Mouse (Mus musculus): Measurements from ENCODE around the gene Mms19. TPM values are rescaled to one million over a fixed set of nuclear protein-coding genes. Genes with fewer than 3 reads are reported as not detected.

The Mms19 gene
- polyA plus RNA-seq, 1 experiment from 2014 or later, result 27.5 TPM

DNA sequence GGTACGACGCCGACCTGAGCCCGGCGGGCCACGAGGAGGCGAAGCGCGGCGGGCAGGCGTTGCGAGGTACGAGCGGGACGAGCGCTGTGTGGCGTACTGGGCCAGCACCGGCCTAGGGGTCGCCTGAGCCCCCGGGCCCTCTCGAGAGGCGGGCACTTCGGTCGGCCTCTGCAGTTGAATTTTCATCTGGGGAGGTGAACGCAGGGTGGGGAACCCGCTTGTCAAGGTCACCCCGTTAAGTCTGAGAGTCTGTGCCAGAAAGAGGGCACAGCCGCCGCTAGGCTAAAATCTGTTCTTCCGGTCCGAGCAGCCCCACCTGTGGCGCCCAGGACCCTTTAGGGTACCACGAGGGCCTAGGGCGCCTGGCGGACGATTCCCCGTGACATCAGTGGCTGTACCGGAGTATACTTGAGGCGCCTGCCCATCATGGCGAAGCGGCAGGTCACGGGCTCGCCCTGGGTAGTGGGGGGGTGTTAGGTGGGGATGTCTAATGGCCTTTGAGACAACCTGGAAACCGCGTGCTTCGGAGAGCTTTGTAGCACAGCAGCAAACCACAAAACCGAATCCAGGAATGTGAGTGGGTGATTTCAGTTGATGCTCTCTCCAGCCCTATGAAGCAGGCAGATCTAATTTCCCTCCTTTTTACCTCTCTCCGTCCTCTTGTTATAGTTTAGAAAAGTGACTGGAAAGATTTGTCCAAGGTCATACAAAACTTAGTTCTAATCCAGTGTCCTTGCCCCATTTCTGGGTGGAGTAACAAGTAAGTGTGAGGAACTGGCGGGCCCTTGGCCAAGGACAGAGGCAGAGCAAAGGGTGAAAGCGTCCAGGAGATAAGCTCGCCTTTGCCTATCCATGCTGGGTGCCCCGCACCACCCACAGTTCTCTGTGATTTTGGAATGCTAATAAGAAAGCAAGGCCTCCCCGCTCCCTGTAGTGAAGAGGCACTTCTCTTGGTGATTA, 68.6 kb downstream of the Mms19 start:
- DNase-seq (ENCODE audit: low spot score) (peak; percentile 29), ATAC-seq (ENCODE audit: low read depth) (peak; percentile 15)
- no peaks in the 10 kb centered on the region for H3K9me3 ChIP-seq (ENCODE audit: control insufficient read depth, low read length)
- H3K36me3 ChIP-seq (ENCODE audit: control insufficient read depth, insufficient read depth, low read length), result peaks cover 18% of the 10 kb centered on the region
- peak overlapping the region; percentile 97 for H3K4me3 ChIP-seq (ENCODE audit: low read depth, low read length)
- H3K27ac ChIP-seq (replicated peaks; ENCODE audit: low read depth, low read length), result peak overlapping the region; percentile 91
- peaks cover 13% of the 10 kb centered on the region; the same call in 1 of the 2 replicates for H3K4me1 ChIP-seq (ENCODE audit: control insufficient read depth, insufficient read depth, low read length)
- peak overlapping the region; percentile 87 for H3K4me2 ChIP-seq (ENCODE audit: low read depth, low read length)
- WGBS, result 0% methylated on average over 44 of the region's 53 CpGs
- no peaks in the 10 kb centered on the region for H3K27me3 ChIP-seq (replicated peaks; ENCODE audit: control insufficient read depth, insufficient read depth, low read length)
- peak overlapping the region; percentile 94 for H3K9ac ChIP-seq (ENCODE audit: low read depth, low read length)

GRCm38 (mm10) chr19:41911178-41912073, 69.5 kb downstream of the Mms19 start, which contains the start of gene Pgam1:
Gene Pgam1, plus strand, starts transcription at chr19:41911923.
- peak; percentile 99 for DNase-seq (ENCODE audit: low spot score)
- H3K9ac ChIP-seq (ENCODE audit: low read depth, low read length), result peak within 1 kb of the TSS; percentile 94
- H3K4me3 ChIP-seq (ENCODE audit: low read depth, low read length), result peak within 1 kb of the TSS; percentile 97
- ATAC-seq (ENCODE audit: low read depth), result peak; percentile 95
- H3K27ac ChIP-seq (replicated peaks; ENCODE audit: low read depth, low read length), result peak within 1 kb of the TSS; percentile 91
- 10% methylated on average over 26 of the region's 54 CpGs for WGBS
- H3K4me1 ChIP-seq (ENCODE audit: control insufficient read depth, insufficient read depth, low read length), result peaks cover 13% of the 10 kb centered on the region; the same call in 1 of the 2 replicates
- H3K36me3 ChIP-seq (ENCODE audit: control insufficient read depth, insufficient read depth, low read length), result peaks cover 8% of the 10 kb centered on the region
- no peaks in the 10 kb centered on the region for H3K27me3 ChIP-seq (replicated peaks; ENCODE audit: control insufficient read depth, insufficient read depth, low read length)
- peak within 1 kb of the TSS; percentile 87 for H3K4me2 ChIP-seq (ENCODE audit: low read depth, low read length)
- H3K9me3 ChIP-seq (ENCODE audit: control insufficient read depth, low read length), result no peaks in the 10 kb centered on the region

- Histone ChIP-seq H3K36me3 (ENCODE audit: control insufficient read depth, insufficient read depth, low read length) (no peaks in the 10 kb centered on the region; the same call in 1 of the 2 replicates), H3K27me3 (replicated peaks; ENCODE audit: control insufficient read depth, insufficient read depth, low read length) (no peaks in the 10 kb centered on the region), H3K4me3 (ENCODE audit: low read depth, low read length) (no peak overlapping the region), H3K27ac (replicated peaks; ENCODE audit: low read depth, low read length) (no peak overlapping the region), H3K9ac (ENCODE audit: low read depth, low read length) (no peak overlapping the region), H3K4me2 (ENCODE audit: low read depth, low read length) (no peak overlapping the region), H3K4me1 (ENCODE audit: control insufficient read depth, insufficient read depth, low read length) (peaks cover 13% of the 10 kb centered on the region; the same call in 1 of the 2 replicates), H3K9me3 (ENCODE audit: control insufficient read depth, low read length) (no peaks in the 10 kb centered on the region)
- 89% methylated on average over 2 of the region's 2 CpGs for WGBS
- DNase-seq (ENCODE audit: low spot score), result no peak
- ATAC-seq (ENCODE audit: low read depth), result no peak
Observed at GRCm38 (mm10) chr19:41910396-41910795, 70.6 kb downstream of the Mms19 start.

DNA sequence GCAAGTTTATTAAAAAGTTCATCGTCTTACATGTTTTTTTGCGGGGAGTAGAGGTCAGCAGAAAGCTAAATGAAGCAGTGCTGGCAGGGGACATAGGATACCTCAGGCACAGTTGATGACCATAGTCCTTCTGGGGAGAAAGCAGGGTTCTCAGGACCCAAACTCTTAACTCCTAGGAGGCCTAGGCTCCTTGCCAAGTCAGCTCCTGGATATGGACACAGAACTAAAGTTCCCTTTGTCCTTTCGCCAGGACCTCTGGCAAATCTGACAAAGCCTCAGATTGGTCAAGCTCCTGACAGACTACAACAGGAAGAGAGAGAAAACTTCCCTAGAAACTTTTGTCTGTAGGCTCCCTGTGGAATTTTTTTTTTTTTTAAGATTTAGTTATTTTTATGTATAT, 72.2 kb downstream of the Mms19 start:
- ATAC-seq (ENCODE audit: low read depth) (no peak), DNase-seq (ENCODE audit: low spot score) (no peak)
- Histone ChIP-seq H3K4me1 (ENCODE audit: control insufficient read depth, insufficient read depth, low read length) (peaks cover 7% of the 10 kb centered on the region; the same call in 1 of the 2 replicates), H3K4me3 (ENCODE audit: low read depth, low read length) (no peak overlapping the region), H3K27me3 (replicated peaks; ENCODE audit: control insufficient read depth, insufficient read depth, low read length) (no peaks in the 10 kb centered on the region), H3K36me3 (ENCODE audit: control insufficient read depth, insufficient read depth, low read length) (no peaks in the 10 kb centered on the region), H3K9ac (ENCODE audit: low read depth, low read length) (no peak overlapping the region), H3K4me2 (ENCODE audit: low read depth, low read length) (no peak overlapping the region), H3K9me3 (ENCODE audit: control insufficient read depth, low read length) (no peaks in the 10 kb centered on the region), H3K27ac (replicated peaks; ENCODE audit: low read depth, low read length) (no peak overlapping the region)
- WGBS, result 92% methylated on average over 3 of the region's 3 CpGs

DNA sequence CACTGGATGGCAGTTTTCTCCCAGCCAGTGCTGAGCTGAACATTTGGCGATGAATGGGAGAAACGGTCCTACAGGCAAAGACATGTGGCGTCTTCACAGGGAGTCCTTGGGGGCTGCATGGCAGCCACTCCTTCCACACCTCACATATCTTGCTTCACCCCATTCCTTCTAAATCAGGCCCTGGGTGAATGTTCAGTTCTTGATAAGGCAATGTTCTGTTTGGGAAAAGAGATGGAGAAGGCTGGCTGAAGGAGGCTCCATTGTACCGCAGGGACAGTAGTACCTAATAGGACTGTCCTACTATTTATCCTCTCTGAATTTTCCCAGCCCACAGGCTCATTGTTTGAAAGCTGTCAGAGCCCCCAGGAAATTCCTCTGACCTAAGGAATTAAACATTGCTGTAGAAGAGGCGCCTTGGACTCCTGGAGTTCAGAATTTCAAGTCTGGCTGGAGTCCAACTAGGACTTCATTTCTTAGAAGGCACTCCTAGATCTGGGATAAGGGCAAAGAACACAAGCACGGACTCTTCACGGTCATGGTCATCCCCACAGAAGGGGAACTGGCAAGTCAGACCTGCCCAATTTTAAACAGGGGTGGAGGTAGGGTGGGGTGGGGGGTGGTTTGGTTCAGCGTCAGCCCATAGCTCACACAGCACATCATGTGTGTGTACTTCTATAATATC, 73.7 kb downstream of the Mms19 start:
- H3K27ac ChIP-seq (replicated peaks; ENCODE audit: low read depth, low read length), result no peak overlapping the region
- ATAC-seq (ENCODE audit: low read depth), result no peak

GRCm38 (mm10) chr19:41906311-41907078, 74.5 kb downstream of the Mms19 start:
- 62% methylated on average over 6 of the region's 6 CpGs for WGBS
- DNase-seq (ENCODE audit: low spot score) (no peak), ATAC-seq (ENCODE audit: low read depth) (no peak)
- H3K36me3 ChIP-seq (ENCODE audit: control insufficient read depth, insufficient read depth, low read length), result no peaks in the 10 kb centered on the region
- H3K9ac ChIP-seq (ENCODE audit: low read depth, low read length), result no peak overlapping the region
- H3K27ac ChIP-seq (replicated peaks; ENCODE audit: low read depth, low read length), result no peak overlapping the region
- H3K4me2 ChIP-seq (ENCODE audit: low read depth, low read length), result no peak overlapping the region
- H3K4me3 ChIP-seq (ENCODE audit: low read depth, low read length), result no peak overlapping the region
- no peaks in the 10 kb centered on the region for H3K9me3 ChIP-seq (ENCODE audit: control insufficient read depth, low read length)
- no peaks in the 10 kb centered on the region for H3K27me3 ChIP-seq (replicated peaks; ENCODE audit: control insufficient read depth, insufficient read depth, low read length)
- no peaks in the 10 kb centered on the region; the same call in 1 of the 2 replicates for H3K4me1 ChIP-seq (ENCODE audit: control insufficient read depth, insufficient read depth, low read length)

More for the DNA sequence above, 73.7 kb downstream of the Mms19 start:
- 45% methylated on average over 8 of the region's 8 CpGs for WGBS
- Histone ChIP-seq H3K9ac (ENCODE audit: low read depth, low read length) (no peak overlapping the region), H3K9me3 (ENCODE audit: control insufficient read depth, low read length) (no peaks in the 10 kb centered on the region), H3K36me3 (ENCODE audit: control insufficient read depth, insufficient read depth, low read length) (no peaks in the 10 kb centered on the region), H3K4me1 (ENCODE audit: control insufficient read depth, insufficient read depth, low read length) (no peaks in the 10 kb centered on the region; the same call in 1 of the 2 replicates), H3K4me3 (ENCODE audit: low read depth, low read length) (no peak overlapping the region), H3K4me2 (ENCODE audit: low read depth, low read length) (no peak overlapping the region), H3K27me3 (replicated peaks; ENCODE audit: control insufficient read depth, insufficient read depth, low read length) (no peaks in the 10 kb centered on the region)
- DNase-seq (ENCODE audit: low spot score), result no peak

DNA sequence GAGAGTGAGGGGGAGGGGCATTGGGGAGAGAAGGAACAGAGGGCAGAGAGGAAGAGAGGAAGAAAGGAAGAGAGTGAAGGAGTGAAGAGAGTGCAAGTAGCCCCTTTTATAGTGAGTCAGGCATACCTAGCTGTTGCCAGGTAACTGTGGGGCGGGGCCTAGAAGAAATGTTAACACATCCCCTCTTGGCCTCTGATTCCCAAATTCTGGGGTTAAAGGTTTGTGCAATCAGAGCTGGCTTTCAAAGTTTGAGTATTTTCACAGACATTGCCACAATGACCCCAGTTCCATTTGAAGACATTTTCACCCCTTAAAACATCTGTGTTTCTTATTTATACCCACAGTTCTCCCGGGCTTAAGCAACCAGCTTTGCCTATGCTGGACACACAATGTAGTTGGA, 75.7 kb downstream of the Mms19 start:
- Histone ChIP-seq H3K9me3 (ENCODE audit: control insufficient read depth, low read length) (no peaks in the 10 kb centered on the region), H3K4me2 (ENCODE audit: low read depth, low read length) (no peak overlapping the region), H3K36me3 (ENCODE audit: control insufficient read depth, insufficient read depth, low read length) (no peaks in the 10 kb centered on the region), H3K4me3 (ENCODE audit: low read depth, low read length) (no peak overlapping the region), H3K9ac (ENCODE audit: low read depth, low read length) (no peak overlapping the region), H3K27me3 (replicated peaks; ENCODE audit: control insufficient read depth, insufficient read depth, low read length) (no peaks in the 10 kb centered on the region), H3K27ac (replicated peaks; ENCODE audit: low read depth, low read length) (no peak overlapping the region), H3K4me1 (ENCODE audit: control insufficient read depth, insufficient read depth, low read length) (no peaks in the 10 kb centered on the region; the same call in 1 of the 2 replicates)
- DNase-seq (ENCODE audit: low spot score) (no peak), ATAC-seq (ENCODE audit: low read depth) (no peak)
- WGBS, result 74% methylated on average over 2 of the region's 2 CpGs
